Mouse (Mus musculus) MEL (cell line): ENCODE results near the gene Fam98b. TPM values are rescaled to one million over a fixed set of nuclear protein-coding genes. Genes with fewer than 3 reads are reported as not detected.

Experiments
- DNase-seq: peaks from one replicate; pipeline ENCODE4 v3.0.0; 2011; ENCODE audit warnings: low read depth, low spot score
- H3K27ac ChIP-seq: 2 replicates; pipeline ENCODE4 v1.5.1; 2012; ENCODE audit warnings: low read depth, mild to moderate bottlenecking, control low read depth, low read length, moderate library complexity; ENCODE audit not compliant: control insufficient read depth
- H3K27me3 ChIP-seq, 2 experiments: fragments of 150-350 bp in 1 of 2; sonication (generic) in 1 of 2; 2 replicates each; pipeline ENCODE4 v1.6.1; 2012; ENCODE audit warnings: low read length in 2 of 2, mild to moderate bottlenecking in 2 of 2, improper control_type of control experiment in 1 of 2, moderate library complexity in 1 of 2; ENCODE audit not compliant: insufficient read depth in 2 of 2, control insufficient read depth in 1 of 2
- H3K36me3 ChIP-seq, 2 experiments: 2 replicates each; pipeline ENCODE4 v1.6.1; 2012 to 2014; ENCODE audit warnings: low read length in 2 of 2, improper control_type of control experiment in 1 of 2, inconsistent platforms in 1 of 2, mild to moderate bottlenecking in 1 of 2; ENCODE audit not compliant: insufficient read depth in 2 of 2, control insufficient read depth in 1 of 2
- H3K4me1 ChIP-seq, 2 experiments: fragments of 150-350 bp in 1 of 2; sonication (generic) in 1 of 2; 2 replicates each; pipeline ENCODE4 v1.6.1; 2012; ENCODE audit warnings: low read length in 2 of 2, improper control_type of control experiment in 1 of 2, mild to moderate bottlenecking in 1 of 2; ENCODE audit not compliant: insufficient read depth in 2 of 2, control insufficient read depth in 1 of 2
- H3K4me3 ChIP-seq, 2 experiments: fragments of 150-350 bp in 1 of 2; sonication (generic) in 1 of 2; 2 replicates each; pipeline ENCODE4 v1.5.1; 2012; ENCODE audit warnings: low read depth in 2 of 2, low read length in 2 of 2, mild to moderate bottlenecking in 2 of 2, moderate library complexity in 2 of 2, control low read depth in 1 of 2, improper control_type of control experiment in 1 of 2; ENCODE audit not compliant: control insufficient read depth in 1 of 2, insufficient read depth in 1 of 2
- H3K79me2 ChIP-seq: 2 replicates; pipeline ENCODE4 v1.6.1; 2012; ENCODE audit warnings: mild to moderate bottlenecking, low read length, moderate library complexity; ENCODE audit not compliant: control insufficient read depth, poor library complexity, insufficient read depth
- H3K9ac ChIP-seq: 2 replicates; pipeline ENCODE4 v1.6.1; 2012; ENCODE audit warnings: low read depth, mild to moderate bottlenecking, control low read depth, low read length, moderate library complexity; ENCODE audit not compliant: control insufficient read depth, poor library complexity, severe bottlenecking
- H3K9me3 ChIP-seq: fragments of 150-350 bp; sonication (generic); replicated peaks from 2 replicates; pipeline ENCODE4 v1.6.1; 2012; ENCODE audit warnings: mild to moderate bottlenecking, low read length, improper control_type of control experiment, moderate library complexity; ENCODE audit not compliant: insufficient read depth
- CHD2 ChIP-seq: IDR thresholded peaks from 2 replicates; pipeline ENCODE4 v1.6.1; 2011; ENCODE audit warnings: low read length, improper control_type of control experiment
- CTCF ChIP-seq, 3 experiments: IDR thresholded peaks in 2 of 3; conservative IDR thresholded peaks in 1 of 3; 2 replicates each; pipeline ENCODE4 v1.5.1; 2011 to 2012; ENCODE audit warnings: low read length in 3 of 3, low read depth in 2 of 3, mild to moderate bottlenecking in 2 of 3, improper control_type of control experiment in 1 of 3, inconsistent platforms in 1 of 3, mixed read lengths in 1 of 3, moderate library complexity in 1 of 3; ENCODE audit not compliant: control insufficient read depth in 1 of 3, insufficient read depth in 1 of 3, poor library complexity in 1 of 3, severe bottlenecking in 1 of 3
- ETS1 ChIP-seq: IDR thresholded peaks from 2 replicates; pipeline ENCODE4 v1.6.1; 2012; ENCODE audit warnings: low read depth, mild to moderate bottlenecking, inconsistent platforms, low read length, improper control_type of control experiment, moderate library complexity
- GABPA ChIP-seq: IDR thresholded peaks from 2 replicates; pipeline ENCODE4 v1.6.1; 2012; ENCODE audit warnings: low read depth, mild to moderate bottlenecking, inconsistent platforms, low read length, improper control_type of control experiment, moderate library complexity
- GATA1 ChIP-seq: IDR thresholded peaks from 2 replicates; pipeline ENCODE4 v1.6.1; 2011; ENCODE audit warnings: low read depth, low read length, improper control_type of control experiment
- HCFC1 ChIP-seq: IDR thresholded peaks from 2 replicates; pipeline ENCODE4 v1.6.1; 2012; ENCODE audit warnings: low read depth, mild to moderate bottlenecking, inconsistent platforms, low read length, improper control_type of control experiment, moderate library complexity
- MAX ChIP-seq: IDR thresholded peaks from 2 replicates; pipeline ENCODE4 v1.6.1; 2011; ENCODE audit warnings: low read length, improper control_type of control experiment
- MEF2A ChIP-seq: IDR thresholded peaks from 2 replicates; pipeline ENCODE4 v1.6.1; 2014; ENCODE audit warnings: low read depth, mild to moderate bottlenecking, inconsistent platforms, low read length, improper control_type of control experiment; ENCODE audit not compliant: poor library complexity, insufficient replicate concordance, severe bottlenecking; ENCODE audit errors: extremely low read depth
- POLR2AphosphoS2 ChIP-seq: IDR thresholded peaks from 2 replicates; pipeline ENCODE4 v1.6.1; 2011; ENCODE audit warnings: low read length, improper control_type of control experiment
- RAD21 ChIP-seq: IDR thresholded peaks from 2 replicates; pipeline ENCODE4 v1.6.1; 2011; ENCODE audit warnings: mild to moderate bottlenecking, low read depth, low read length, improper control_type of control experiment
- SIN3A ChIP-seq: IDR thresholded peaks from 2 replicates; pipeline ENCODE4 v1.6.1; 2012; ENCODE audit warnings: low read length, improper control_type of control experiment, inconsistent platforms
- SMC3 ChIP-seq: IDR thresholded peaks from 2 replicates; pipeline ENCODE4 v1.6.1; 2011; ENCODE audit warnings: low read depth, low read length, improper control_type of control experiment
- TCF12 ChIP-seq: IDR thresholded peaks from 2 replicates; pipeline ENCODE4 v1.6.1; 2014; ENCODE audit warnings: low read depth, mild to moderate bottlenecking, inconsistent platforms, low read length, improper control_type of control experiment, moderate library complexity
- USF1 ChIP-seq: IDR thresholded peaks from 2 replicates; pipeline ENCODE4 v1.6.1; 2014; ENCODE audit warnings: low read depth, mild to moderate bottlenecking, inconsistent platforms, low read length, improper control_type of control experiment, moderate library complexity
- USF2 ChIP-seq, 2 experiments: IDR thresholded peaks; 2 replicates each; pipeline ENCODE4 v1.6.1; 2011 to 2012; ENCODE audit warnings: improper control_type of control experiment in 2 of 2, low read length in 2 of 2, borderline replicate concordance in 1 of 2, inconsistent platforms in 1 of 2, low read depth in 1 of 2, mild to moderate bottlenecking in 1 of 2; ENCODE audit not compliant: insufficient read depth in 1 of 2
- ZKSCAN1 ChIP-seq: IDR thresholded peaks from 2 replicates; pipeline ENCODE4 v1.6.1; 2012; ENCODE audit warnings: low read depth, mild to moderate bottlenecking, inconsistent platforms, low read length, improper control_type of control experiment, moderate library complexity
- ZMIZ1 ChIP-seq: IDR thresholded peaks from 2 replicates; pipeline ENCODE4 v1.6.1; 2012; ENCODE audit warnings: low read depth, mild to moderate bottlenecking, inconsistent platforms, low read length, improper control_type of control experiment, moderate library complexity
- polyA plus RNA-seq, 2 experiments: library from polyadenylated mRNA; stranded (reverse) in 1 of 2; unstranded in 1 of 2; fragments of >175 nt in 1 of 2; fragments of >200 nt in 1 of 2; gene quantifications; 2 replicates each; pipeline versions ENCODE4 v1.2.1 to v1.2.4; 2012; ENCODE audit warnings: low replicate concordance in 2 of 2, low read depth in 1 of 2; ENCODE audit not compliant: insufficient read length in 2 of 2, insufficient read depth in 1 of 2, missing spikeins in 1 of 2
- total RNA-seq: library from RNA; depleted of rRNA; stranded (reverse); fragments of 300-350 nt; gene quantifications from 2 replicates; pipeline ENCODE4 v1.2.3, GENCODE M21; 2012

Gene Fam98b
- total and polyA plus RNA-seq, 3 experiments: 14.3 to 228 (median 54.9) TPM

DNA sequence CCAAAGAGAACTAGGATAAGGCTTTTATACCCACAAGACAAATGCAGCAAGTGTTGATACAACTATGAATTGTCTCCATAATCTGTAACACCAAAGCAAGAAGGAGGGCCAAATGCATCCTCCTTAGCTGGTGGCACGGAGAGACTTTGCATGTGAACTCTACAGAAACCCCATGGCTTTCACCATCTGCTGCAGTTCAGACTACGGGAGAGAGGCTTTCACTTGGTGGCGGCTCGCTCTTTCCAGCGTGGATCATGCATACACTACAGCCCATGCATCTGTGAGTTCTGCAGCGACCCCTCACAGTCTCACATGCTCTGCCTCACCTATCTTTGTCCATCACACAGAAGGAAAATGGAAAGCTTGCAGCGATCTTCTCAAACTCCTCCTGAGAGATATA lies 38.8 kb downstream of the Fam98b start:
- Histone ChIP-seq H3K36me3 (no peaks in the 10 kb centered on the region), H3K9ac (no peak overlapping the region), H3K79me2 (no peaks in the 10 kb centered on the region), H3K4me3 (no peak overlapping the region), H3K27me3 (no peaks in the 10 kb centered on the region), H3K27ac (no peak overlapping the region), H3K4me1 (no peaks in the 10 kb centered on the region), H3K9me3 (no peaks in the 10 kb centered on the region)
- DNase-seq: no peak
- TF ChIP-seq RAD21 (no peak), TCF12 (no peak), SMC3 (no peak), CTCF (IDR thresholded peaks at IDR 0.05 in 2 of 3, conservative IDR thresholded peaks at IDR 0.05 in 1 of 3; ENCODE audit: control insufficient read depth in 1 of 3, insufficient read depth in 1 of 3, low read depth in 2 of 3, low read length in 3 of 3, poor library complexity in 1 of 3, severe bottlenecking in 1 of 3) (no peak), HCFC1 (no peak), ZMIZ1 (no peak)

DNA sequence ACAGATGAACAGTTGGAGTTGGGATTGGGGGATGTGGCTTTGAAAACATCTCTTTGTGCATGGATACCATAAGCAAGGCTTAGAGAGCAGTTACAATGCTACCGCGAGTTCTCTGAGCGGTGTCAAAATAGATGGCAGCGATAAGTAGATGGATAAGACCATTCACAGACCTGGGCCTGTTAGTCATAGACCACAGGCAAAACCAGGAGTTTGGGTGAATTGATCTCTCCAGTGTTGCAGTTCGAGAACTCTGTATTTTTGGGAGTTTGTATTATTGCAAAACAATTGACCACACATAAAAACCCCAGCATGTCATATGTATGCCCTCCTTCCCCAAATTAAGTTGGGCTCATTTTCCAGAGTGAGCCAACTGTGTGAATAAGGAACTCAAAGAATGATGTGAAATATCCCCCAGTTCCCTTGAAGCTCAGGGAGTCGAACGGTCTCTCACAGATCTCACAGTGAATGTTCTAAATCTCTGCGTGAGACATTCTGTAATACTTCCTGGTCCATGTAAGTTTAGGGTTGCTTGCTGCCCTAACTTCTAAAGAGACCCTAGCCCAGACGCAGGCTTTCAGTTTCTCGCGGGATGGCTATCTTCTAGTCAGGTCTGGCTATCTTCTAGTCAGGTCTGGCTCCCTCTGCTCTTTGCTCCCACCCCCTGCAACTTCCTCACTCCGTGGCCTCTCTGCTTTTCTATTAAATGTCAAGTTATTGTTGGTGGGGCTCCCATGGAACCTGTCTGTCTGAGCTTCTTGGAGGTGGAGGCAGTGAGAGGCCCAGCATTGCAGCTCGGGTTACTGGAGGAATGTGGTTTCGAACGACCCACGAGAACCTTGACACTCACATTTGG lies 50.3 kb downstream of the Fam98b start:
- no peak for DNase-seq
- H3K36me3 ChIP-seq: no peaks in the 10 kb centered on the region
- no peak overlapping the region for H3K27ac ChIP-seq
- no peaks in the 10 kb centered on the region for H3K79me2 ChIP-seq
- H3K9me3 ChIP-seq: no peaks in the 10 kb centered on the region
- no peaks in the 10 kb centered on the region for H3K27me3 ChIP-seq
- H3K9ac ChIP-seq: no peak overlapping the region
- no peaks in the 10 kb centered on the region for H3K4me1 ChIP-seq
- H3K4me3 ChIP-seq: no peak overlapping the region; a peak in 1 of 4 replicates
- TF ChIP-seq MEF2A: no peak
- no peak for TF ChIP-seq POLR2AphosphoS2
- no peak for TF ChIP-seq ETS1
- TF ChIP-seq SMC3: no peak
- TF ChIP-seq USF2 (IDR thresholded peaks at IDR 0.05; ENCODE audit: borderline replicate concordance in 1 of 2, insufficient read depth in 1 of 2, low read depth in 1 of 2, low read length in 2 of 2): no peak
- TF ChIP-seq GABPA: no peak
- TF ChIP-seq USF1: no peak
- TF ChIP-seq MAX: no peak
- TF ChIP-seq ZKSCAN1: no peak
- no peak for TF ChIP-seq GATA1
- TF ChIP-seq HCFC1: no peak
- no peak for TF ChIP-seq CHD2
- no peak for TF ChIP-seq SIN3A
- TF ChIP-seq, all 39 proteins: peak for 0
